Mouse (Mus musculus) embryonic facial prominence, embryonic 11.5 days (tissue): Measurements from ENCODE around the gene Ldlrad3. TPM values are rescaled to one million over a fixed set of nuclear protein-coding genes. Genes with fewer than 3 reads are reported as not detected.

Experiments
- ATAC-seq: fragments of 200-750 bp; cut with Nextera tagmentation; replicated peaks from 2 replicates; pipeline ENCODE4 v1.8.0; 2017; ENCODE audit warnings: low read depth; ENCODE audit not compliant: insufficient number of reproducible peaks, low FRiP score, low TSS enrichment
- DNase-seq: peaks from one replicate; pipeline ENCODE4 v3.0.0-alpha.2; 2015; ENCODE audit warnings: low spot score
- H3K27ac ChIP-seq: fragments of 300-500 bp; sonication (generic); replicated peaks from 2 replicates; pipeline ENCODE4 v1.5.1; 2014; ENCODE audit warnings: mild to moderate bottlenecking, low read depth, low read length, control low read depth
- H3K27me3 ChIP-seq: fragments of 300-500 bp; sonication (generic); 2 replicates; pipeline ENCODE4 v1.6.1; 2014; ENCODE audit warnings: mild to moderate bottlenecking, low read length, moderate library complexity, mixed read lengths; ENCODE audit not compliant: control insufficient read depth, insufficient read depth
- H3K36me3 ChIP-seq: fragments of 300-500 bp; sonication (generic); replicated peaks from 2 replicates; pipeline ENCODE4 v1.6.1; 2014; ENCODE audit warnings: low read depth, mild to moderate bottlenecking, low read length, moderate library complexity, mixed read lengths; ENCODE audit not compliant: control insufficient read depth, insufficient read depth
- H3K4me1 ChIP-seq: fragments of 300-500 bp; sonication (generic); 2 replicates; pipeline ENCODE4 v1.6.1; 2014; ENCODE audit warnings: low read length, mixed read lengths; ENCODE audit not compliant: control insufficient read depth, insufficient read depth
- H3K4me2 ChIP-seq: fragments of 300-500 bp; sonication (generic); 2 replicates; pipeline ENCODE4 v1.6.1; 2014; ENCODE audit warnings: low read depth, mild to moderate bottlenecking, control low read depth, low read length, moderate library complexity
- H3K4me3 ChIP-seq: fragments of 300-500 bp; sonication (generic); 2 replicates; pipeline ENCODE4 v1.5.1; 2014; ENCODE audit warnings: low read depth, low read length, control low read depth
- H3K9ac ChIP-seq: fragments of 300-500 bp; sonication (generic); replicated peaks from 2 replicates; pipeline ENCODE4 v1.6.1; 2014; ENCODE audit warnings: mild to moderate bottlenecking, control low read depth, low read length
- H3K9me3 ChIP-seq: fragments of 300-500 bp; sonication (generic); replicated peaks from 2 replicates; pipeline ENCODE4 v1.6.1; 2016; ENCODE audit warnings: mild to moderate bottlenecking, low read length, inconsistent platforms, mixed read lengths; ENCODE audit not compliant: control insufficient read depth
- WGBS: fragments of 180-500 bp; shearing (Covaris S2); extraction: QIAGEN DNeasy Blood & Tissue Kit; methylation state at CpG from one replicate; pipeline ENCODE4 v1.1.7; 2014; 5-methylcytosine and 5-hydroxymethylcytosine counted together
- polyA plus RNA-seq: library from polyadenylated mRNA; unstranded; fragments of >200 nt; fragmentation: Nextera tagmentation; extraction: Ambion mirVana; gene quantifications from 2 replicates; pipeline ENCODE4 v1.2.1, GENCODE M21; 2014

The Ldlrad3 gene
- polyA plus RNA-seq, 1 experiment from 2014 or later = 47.6 TPM

GRCm38 (mm10) chr2:101925183-101925582 lies 261.0 kb downstream of the Ldlrad3 start:
- ATAC-seq = no peak
- 90% methylated on average over 3 of the region's 3 CpGs for WGBS

GRCm38 (mm10) chr2:101923181-101923580 lies 263.0 kb downstream of the Ldlrad3 start:
- no peak overlapping the region for H3K27ac ChIP-seq
- no peak overlapping the region for H3K9ac ChIP-seq
- no peaks in the 10 kb centered on the region for H3K36me3 ChIP-seq
- H3K4me2 ChIP-seq = no peak overlapping the region
- H3K4me1 ChIP-seq = no peaks in the 10 kb centered on the region
- no peaks in the 10 kb centered on the region for H3K27me3 ChIP-seq
- WGBS = 86% methylated on average over 4 of the region's 4 CpGs
- ATAC-seq (no peak), DNase-seq (no peak)
- no peaks in the 10 kb centered on the region for H3K9me3 ChIP-seq
- H3K4me3 ChIP-seq = no peak overlapping the region

More at GRCm38 (mm10) chr2:101925183-101925582, 261.0 kb downstream of the Ldlrad3 start:
- H3K36me3 ChIP-seq = no peaks in the 10 kb centered on the region
- H3K4me2 ChIP-seq = no peak overlapping the region
- no peak overlapping the region for H3K27ac ChIP-seq
- no peaks in the 10 kb centered on the region for H3K27me3 ChIP-seq
- no peak for DNase-seq
- H3K9ac ChIP-seq = no peak overlapping the region
- no peaks in the 10 kb centered on the region for H3K9me3 ChIP-seq
- no peak overlapping the region for H3K4me3 ChIP-seq
- no peaks in the 10 kb centered on the region for H3K4me1 ChIP-seq

- Histone ChIP-seq H3K4me2 (no peak overlapping the region), H3K9me3 (no peaks in the 10 kb centered on the region), H3K4me1 (no peaks in the 10 kb centered on the region), H3K27ac (no peak overlapping the region), H3K27me3 (no peaks in the 10 kb centered on the region), H3K9ac (no peak overlapping the region), H3K36me3 (no peaks in the 10 kb centered on the region), H3K4me3 (no peak overlapping the region)
- no peak for DNase-seq
- no peak for ATAC-seq
- WGBS = 94% methylated on average over 4 of the region's 4 CpGs
Measured at GRCm38 (mm10) chr2:101922302-101922701, 263.9 kb downstream of the Ldlrad3 start.

GRCm38 (mm10) chr2:101920136-101920554 lies 266.0 kb downstream of the Ldlrad3 start:
- Histone ChIP-seq H3K4me2 (no peak overlapping the region), H3K27me3 (no peaks in the 10 kb centered on the region), H3K9ac (no peak overlapping the region), H3K4me1 (no peaks in the 10 kb centered on the region), H3K36me3 (no peaks in the 10 kb centered on the region), H3K9me3 (no peaks in the 10 kb centered on the region), H3K27ac (no peak overlapping the region), H3K4me3 (no peak overlapping the region)
- no peak for DNase-seq
- ATAC-seq = no peak
- 41% methylated on average over 2 of the region's 2 CpGs for WGBS

- WGBS = 80% methylated on average over 7 of the region's 7 CpGs
Measured at GRCm38 (mm10) chr2:101918518-101918917, 267.7 kb downstream of the Ldlrad3 start.

GRCm38 (mm10) chr2:101909326-101910080 lies 276.7 kb downstream of the Ldlrad3 start:
- WGBS = 90% methylated on average over 15 of the region's 15 CpGs
- ATAC-seq = no peak
- no peaks in the 10 kb centered on the region for H3K27me3 ChIP-seq

More at GRCm38 (mm10) chr2:101918518-101918917, 267.7 kb downstream of the Ldlrad3 start:
- H3K4me1 ChIP-seq = no peaks in the 10 kb centered on the region
- no peak overlapping the region for H3K9ac ChIP-seq
- ATAC-seq = no peak
- H3K4me2 ChIP-seq = no peak overlapping the region
- no peaks in the 10 kb centered on the region for H3K36me3 ChIP-seq
- no peaks in the 10 kb centered on the region for H3K9me3 ChIP-seq
- H3K27me3 ChIP-seq = no peaks in the 10 kb centered on the region
- H3K4me3 ChIP-seq = no peak overlapping the region
- no peak overlapping the region for H3K27ac ChIP-seq
- no peak for DNase-seq

GRCm38 (mm10) chr2:101908773-101909172 lies 277.4 kb downstream of the Ldlrad3 start:
- Histone ChIP-seq H3K4me2 (no peak overlapping the region), H3K27ac (no peak overlapping the region), H3K9ac (no peak overlapping the region), H3K4me3 (no peak overlapping the region), H3K9me3 (no peaks in the 10 kb centered on the region), H3K4me1 (no peaks in the 10 kb centered on the region), H3K36me3 (no peaks in the 10 kb centered on the region), H3K27me3 (no peaks in the 10 kb centered on the region)
- DNase-seq = no peak
- 84% methylated on average over 13 of the region's 13 CpGs for WGBS
- ATAC-seq = no peak

More at GRCm38 (mm10) chr2:101909326-101910080, 276.7 kb downstream of the Ldlrad3 start:
- no peaks in the 10 kb centered on the region for H3K36me3 ChIP-seq
- no peak overlapping the region for H3K9ac ChIP-seq
- no peaks in the 10 kb centered on the region for H3K4me1 ChIP-seq
- DNase-seq = no peak
- no peaks in the 10 kb centered on the region for H3K9me3 ChIP-seq
- no peak overlapping the region for H3K27ac ChIP-seq
- H3K4me3 ChIP-seq = no peak overlapping the region
- H3K4me2 ChIP-seq = no peak overlapping the region

GRCm38 (mm10) chr2:101907386-101908022 lies 278.7 kb downstream of the Ldlrad3 start:
- H3K27me3 ChIP-seq = no peaks in the 10 kb centered on the region
- H3K27ac ChIP-seq = no peak overlapping the region
- H3K4me3 ChIP-seq = no peak overlapping the region
- H3K9me3 ChIP-seq = no peaks in the 10 kb centered on the region
- no peak overlapping the region for H3K4me2 ChIP-seq
- H3K36me3 ChIP-seq = no peaks in the 10 kb centered on the region
- no peak overlapping the region for H3K9ac ChIP-seq
- H3K4me1 ChIP-seq = no peaks in the 10 kb centered on the region
- WGBS = 73% methylated on average over 10 of the region's 10 CpGs
- no peak for DNase-seq
- no peak for ATAC-seq
